Mouse (Mus musculus): ENCODE results near the gene Cdcp2.

The Cdcp2 gene

DNA sequence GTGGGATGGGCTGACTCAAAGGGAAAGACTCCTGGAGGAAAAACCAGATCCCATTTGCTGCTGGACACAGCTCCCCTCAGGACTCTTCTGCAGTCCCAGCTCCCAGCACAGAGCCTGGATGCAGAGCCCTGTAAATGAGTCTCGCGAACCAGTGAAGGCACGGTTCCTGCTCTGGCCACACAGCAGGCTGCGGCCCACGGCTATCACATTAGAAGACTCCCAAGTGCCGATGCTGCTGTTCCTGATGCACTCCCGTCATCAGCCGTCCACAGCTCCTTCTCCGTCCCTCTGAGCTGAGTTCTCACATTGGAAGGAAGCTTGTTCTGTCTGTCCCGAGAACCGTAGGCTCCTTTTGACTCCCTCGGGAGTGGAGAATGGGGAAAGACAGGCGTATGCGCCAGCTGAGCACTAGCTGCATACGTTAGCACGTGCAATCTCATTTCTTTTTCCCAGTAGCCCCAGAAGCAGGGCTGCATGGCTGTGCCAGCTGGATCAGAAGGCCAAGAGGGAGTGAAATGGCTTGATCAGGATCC is at the start of gene Cdcp2:
Gene Cdcp2, plus strand, starts transcription at position 51 of the 533 bp plus-strand sequence.
- no peak for DNase-seq (ENCODE audit: low spot score in 2 of 2)

DNA sequence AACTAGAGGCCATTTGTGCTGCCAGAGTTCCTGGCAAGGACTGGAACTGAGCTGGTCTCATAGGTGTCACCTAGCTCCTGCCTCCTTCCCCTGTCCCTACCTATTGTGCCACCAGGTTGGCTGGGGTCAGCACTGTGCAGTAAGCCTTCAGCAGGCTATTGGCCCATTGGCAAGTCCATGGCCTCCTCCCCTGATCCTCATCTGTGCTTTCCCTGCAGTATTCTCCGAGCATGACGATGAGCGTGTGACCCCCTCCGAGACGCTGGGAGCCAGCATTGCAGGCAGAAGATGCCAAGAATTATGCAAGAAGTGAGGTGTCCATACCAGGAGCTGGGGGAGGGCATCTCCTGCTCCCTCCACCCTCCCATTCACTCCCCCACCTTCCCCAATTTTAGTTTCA is 48.9 kb upstream of the Cdcp2 start:
- no peak for DNase-seq (ENCODE audit: low spot score in 2 of 2)

DNA sequence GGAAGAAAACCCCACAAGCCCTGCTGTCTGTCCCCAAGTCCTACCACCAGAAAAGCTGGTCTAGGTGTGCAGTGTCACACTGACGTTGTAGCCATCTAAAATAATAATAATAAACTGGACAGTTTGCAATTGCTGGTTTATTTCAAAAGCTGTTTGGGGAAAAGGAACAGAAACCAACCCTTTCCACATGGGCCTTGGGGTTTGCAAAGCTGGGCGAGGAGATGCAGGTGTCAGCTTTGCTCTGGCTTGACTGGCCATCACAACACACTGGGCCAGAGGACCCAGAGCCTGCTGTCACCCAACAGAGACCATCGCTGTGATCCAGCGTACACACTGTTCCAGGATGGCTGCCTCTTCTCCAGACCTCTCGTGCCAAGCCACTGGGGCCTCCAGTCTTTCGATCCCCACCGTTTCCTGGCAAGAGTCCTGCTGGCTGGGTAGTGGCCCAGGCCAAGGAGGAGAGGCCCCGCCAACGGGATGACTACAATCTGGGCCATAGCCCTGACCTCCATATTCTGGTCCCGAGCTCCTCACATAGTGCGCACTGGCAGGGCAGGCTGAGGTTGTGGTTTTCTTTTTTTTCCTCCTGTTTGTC is 48.0 kb upstream of the Cdcp2 start:
- peak; percentile 47 to 83 for DNase-seq (ENCODE audit: low spot score in 2 of 2)

DNA sequence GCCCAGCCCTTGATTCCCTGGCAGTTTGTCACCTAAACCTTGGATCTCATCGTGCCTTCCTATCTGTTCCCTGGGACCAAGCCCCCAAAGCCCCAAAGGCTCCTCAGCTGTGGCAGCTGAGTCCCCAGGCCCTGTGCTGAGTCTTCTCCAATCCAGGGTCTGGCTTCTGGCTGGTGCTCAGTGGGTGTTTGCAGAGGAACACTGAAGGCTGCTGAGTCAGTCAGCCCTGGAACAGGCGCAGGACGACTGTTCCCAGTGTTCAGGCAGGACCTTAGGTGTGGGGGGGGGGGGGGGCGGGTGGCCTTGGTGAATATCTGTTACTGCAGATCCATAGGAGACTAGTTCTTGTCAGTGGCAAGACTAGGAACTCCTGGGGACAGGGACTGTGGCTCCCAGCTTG is 44.8 kb upstream of the Cdcp2 start:
- no peak for DNase-seq (ENCODE audit: low spot score in 2 of 2)

DNA sequence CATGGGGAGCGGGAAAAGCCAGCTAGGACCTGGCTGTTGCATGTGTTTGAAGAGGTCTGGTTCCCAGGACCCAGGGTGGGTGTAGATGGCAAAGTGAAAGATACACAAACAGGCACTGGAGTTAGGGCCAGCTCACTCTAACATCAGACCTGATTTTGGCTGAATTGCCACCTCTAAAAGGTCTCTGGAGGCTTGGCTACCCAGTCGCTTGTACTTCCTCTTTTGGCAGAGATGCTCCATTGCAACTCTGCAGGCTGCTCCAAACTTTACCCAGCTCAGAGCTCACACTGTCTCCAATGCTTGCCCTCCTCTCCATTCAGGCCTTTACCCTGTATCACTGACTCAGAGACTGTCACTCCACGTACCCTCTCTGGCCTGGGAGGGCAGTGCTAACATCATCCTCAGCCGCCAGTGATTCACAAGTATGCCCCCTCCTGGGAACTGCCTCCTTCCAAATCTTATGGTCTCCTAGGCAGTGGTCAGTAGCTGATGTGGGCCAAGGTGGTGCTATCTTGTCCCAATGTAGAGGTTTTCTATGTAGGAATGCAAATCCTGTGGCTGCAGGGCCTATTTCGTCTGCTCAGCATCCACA is 43.6 kb upstream of the Cdcp2 start:
- no peak for DNase-seq (ENCODE audit: low spot score in 2 of 2)

DNA sequence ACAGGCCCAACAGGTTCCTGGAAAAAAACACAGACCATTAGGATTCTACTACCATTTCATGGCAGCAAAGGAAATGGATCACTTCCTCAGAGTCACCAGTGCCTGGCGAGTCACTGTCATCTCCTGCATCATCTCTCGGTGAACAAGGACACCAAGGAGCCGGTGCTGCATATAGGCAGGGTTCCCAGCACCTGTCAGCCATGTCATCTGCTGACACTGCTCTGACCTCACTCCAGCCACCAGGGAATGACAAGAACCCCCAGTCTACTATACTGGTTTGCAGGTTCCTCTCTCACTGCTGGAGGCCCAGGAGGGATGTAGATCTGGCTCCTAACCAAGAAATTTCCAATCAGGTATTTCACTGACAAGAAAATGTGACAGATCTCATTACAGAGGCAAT is 40.6 kb upstream of the Cdcp2 start:
- DNase-seq (ENCODE audit: low spot score in 2 of 2) = no peak

DNA sequence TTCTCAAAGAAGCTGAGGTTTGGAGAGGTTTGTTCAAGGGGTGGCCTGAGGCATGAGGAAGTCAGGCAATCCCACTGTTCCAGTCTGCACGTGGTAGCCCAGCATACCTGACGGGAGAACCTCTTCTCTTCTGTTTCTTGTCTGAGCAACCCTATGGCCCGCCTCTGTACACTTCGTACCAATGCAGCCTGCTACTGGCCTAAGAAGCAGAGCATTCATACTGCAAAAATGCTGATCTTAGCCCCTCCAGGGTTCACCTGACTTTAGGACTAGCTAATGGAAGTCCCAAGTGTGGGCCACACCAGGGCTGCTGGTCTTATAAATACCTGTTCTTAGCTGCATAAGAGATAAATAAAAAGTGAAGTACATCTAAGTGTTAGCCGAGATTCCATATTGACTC is 38.3 kb upstream of the Cdcp2 start:
- DNase-seq (ENCODE audit: low spot score in 2 of 2) = no peak

DNA sequence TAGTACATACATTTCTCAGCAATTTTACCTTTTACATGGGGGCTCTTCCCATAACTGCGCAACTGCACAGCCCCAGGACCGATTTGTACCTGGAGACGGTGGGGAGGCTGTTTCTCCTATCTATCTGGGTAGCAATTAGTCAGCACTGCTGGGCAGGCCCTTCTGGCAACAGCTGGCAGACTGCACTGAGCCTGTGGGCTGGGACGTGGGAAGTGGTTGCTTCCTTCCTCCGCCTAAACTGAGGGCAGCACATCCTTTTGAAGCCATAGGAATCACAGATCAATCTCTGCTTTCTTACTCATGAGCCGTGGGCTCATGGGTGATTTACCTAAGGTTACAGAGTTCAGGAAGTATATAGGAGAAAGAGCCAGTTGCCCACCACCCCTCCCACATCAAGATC is 37.9 kb upstream of the Cdcp2 start:
- DNase-seq (ENCODE audit: low spot score in 2 of 2) = no peak

DNA sequence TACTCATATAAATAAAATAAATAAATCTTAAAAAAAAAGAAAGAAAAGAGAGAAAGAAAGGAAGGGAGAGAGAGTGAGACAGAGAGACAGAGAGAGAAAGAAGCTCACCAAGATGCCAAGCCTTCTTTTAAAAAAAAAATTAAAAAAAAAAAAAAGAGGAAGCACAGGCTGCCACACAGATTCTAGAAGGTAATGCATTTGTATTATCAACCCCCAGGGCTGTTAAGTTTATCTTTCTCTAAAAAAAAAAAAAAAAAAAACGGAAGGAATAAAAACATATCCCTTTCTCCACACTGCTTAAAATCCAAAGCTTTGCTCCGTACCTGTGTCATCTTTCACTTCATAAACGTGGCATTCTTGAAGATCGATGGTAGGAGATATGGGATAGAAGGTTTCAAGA is 35.1 kb upstream of the Cdcp2 start:
- no peak for DNase-seq (ENCODE audit: low spot score in 2 of 2)

DNA sequence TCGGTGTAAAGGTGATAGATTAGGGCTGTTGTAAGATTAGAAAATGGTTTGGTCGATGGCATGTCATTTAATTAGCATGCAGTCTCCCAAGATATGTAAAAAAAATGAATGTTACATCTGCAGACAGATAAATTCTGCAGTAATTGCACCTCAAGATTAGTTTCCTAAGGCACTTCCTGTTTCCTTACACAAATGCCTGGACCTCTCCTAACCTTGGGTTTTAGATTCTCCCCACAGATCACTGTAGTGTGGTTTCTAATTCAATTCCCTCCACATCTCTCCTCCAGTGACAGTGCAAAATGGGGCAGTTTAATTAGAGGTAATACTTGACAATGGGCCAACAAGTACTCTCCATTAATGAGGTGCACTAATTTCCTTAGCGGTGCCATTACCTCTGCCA is 33.5 kb upstream of the Cdcp2 start:
- no peak for DNase-seq (ENCODE audit: low spot score in 2 of 2)

DNA sequence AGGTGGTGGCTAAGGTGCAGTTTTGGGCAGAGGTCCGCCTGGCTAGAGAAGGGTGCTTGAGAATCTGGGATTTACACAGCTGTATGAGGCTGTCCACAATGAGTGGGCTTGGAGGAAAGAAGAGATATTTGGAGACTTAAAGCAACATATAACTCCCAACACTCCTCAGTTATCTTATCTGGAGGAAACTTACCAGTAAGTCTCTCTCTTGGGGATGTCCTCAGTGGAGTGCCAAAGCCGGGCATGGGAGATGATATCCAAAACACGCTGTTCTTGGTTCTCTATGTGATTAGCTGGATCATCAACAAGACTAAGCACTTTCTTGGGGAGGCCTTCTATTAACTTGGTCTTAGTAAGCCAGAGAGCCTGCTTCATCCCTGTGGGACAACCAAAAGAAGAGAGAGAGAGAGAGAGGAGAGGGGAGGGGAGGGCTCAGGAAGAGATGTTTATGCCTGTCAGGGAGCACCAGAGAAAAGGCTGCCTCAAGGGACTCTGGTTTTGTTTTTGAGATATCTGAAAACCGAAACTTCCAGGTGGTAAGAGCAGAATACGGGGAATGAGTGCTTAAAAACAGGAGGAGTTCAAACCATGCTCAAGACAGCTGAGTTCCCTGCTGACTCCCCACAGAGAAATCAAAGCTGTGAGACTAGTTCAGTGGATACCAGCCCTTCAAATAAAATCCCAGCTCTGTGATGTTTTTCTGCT is 32.1 kb upstream of the Cdcp2 start:
- no peak for DNase-seq (ENCODE audit: low spot score in 2 of 2)

DNA sequence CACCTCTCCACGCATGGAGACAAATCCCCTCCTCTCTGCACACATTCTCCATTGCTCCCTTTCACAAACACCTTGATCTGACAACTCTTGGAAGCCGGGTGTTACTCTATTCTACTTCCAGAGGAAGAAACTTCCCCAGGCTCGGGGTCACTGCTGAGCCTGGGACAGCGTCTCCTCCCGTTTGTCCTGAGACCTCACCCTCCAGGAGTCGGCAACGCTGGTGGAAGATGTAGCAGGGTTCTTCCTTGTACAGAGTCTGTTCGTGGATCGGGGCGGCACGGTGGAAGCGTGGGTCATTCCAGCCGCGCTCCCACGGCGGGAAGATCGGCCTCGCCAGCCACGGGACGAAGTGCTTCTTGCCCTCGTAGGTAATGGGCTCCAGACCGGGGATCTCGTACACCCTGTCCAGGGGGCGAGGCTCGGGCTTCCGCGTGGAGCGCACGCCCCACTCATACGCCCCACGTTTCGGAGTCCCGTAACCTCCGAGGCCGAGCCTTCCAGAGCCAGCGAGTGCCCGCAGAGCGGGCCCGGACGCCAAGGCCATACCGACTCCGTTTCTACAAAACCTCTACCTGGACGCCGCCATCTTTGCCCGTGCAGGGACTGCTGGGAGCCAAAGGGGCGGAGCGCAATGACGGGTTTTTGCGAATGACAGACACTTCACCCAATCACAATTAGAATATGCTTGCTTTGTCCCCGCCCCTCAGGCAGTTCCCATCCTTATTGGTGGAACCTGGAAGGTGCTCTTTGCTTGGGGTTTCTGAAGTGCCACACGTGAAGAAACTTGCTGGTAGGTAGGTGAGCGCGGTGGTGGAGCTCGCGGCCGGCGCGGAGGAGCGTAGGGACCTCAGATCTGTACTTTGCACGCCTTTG is 30.2 kb upstream of the Cdcp2 start, which contains the start of the genes Mrpl37 and Cyb5rl:
Gene Mrpl37, minus strand, starts transcription at position 617 of the 873 bp plus-strand sequence.
Gene Cyb5rl, plus strand, starts transcription at position 737 of the 873 bp plus-strand sequence.
- DNase-seq (ENCODE audit: low spot score in 2 of 2) = peak; percentile 87 to 96

DNA sequence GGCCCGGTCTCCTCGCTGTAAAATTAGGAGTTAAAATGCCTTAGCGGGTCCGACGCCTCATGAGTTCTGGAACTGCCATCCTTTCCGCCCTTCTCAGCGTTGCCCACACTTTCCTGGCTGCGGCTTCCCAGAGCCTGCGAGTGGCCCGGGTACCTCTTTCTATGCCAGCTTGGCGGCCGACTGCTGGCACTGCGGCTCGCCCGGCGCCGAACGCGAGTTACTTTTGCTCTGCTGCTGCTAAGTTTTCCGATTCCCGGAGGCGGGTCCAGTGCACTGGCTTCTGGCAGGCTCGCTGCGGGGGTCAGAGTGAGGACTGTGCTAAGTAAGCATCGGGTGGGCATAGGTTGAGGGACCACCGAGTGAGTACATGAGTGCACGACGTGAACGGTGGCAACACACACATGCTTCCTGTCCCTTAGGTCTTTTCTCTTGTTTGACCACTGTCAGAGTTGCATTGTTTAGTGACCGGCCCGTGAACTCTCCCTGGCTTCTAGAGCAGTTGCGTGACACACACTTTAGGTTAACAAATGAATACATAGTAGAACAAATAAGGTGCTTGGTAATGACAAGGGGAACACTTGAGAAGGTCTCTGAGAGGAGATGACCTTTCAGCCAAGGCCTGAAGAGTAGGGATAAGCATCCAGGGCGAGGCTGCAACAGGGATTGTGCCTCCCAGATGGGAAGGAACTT is 29.4 kb upstream of the Cdcp2 start:
- DNase-seq (ENCODE audit: low spot score in 2 of 2) = peak in 1 of 2 experiments; percentile 42

DNA sequence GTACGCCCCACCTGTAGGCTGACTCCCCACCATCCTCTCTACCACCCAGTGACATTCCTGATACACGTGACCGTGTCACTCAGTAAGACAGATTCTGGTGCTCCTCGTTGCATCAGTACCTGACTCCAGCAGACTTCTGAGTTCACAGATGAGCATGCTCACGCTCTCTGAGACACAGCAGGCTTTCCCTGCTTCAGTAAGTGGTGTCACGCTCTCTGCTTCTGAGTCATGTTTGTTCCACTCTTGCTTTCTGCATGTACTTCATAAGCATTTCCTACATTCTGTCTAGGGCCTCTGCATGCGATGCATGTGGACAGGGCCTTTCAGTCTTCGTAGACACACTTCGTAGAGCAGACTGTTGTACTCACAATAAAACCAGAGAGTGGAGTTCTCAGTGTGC is 24.3 kb upstream of the Cdcp2 start:
- no peak for DNase-seq (ENCODE audit: low spot score in 2 of 2)

DNA sequence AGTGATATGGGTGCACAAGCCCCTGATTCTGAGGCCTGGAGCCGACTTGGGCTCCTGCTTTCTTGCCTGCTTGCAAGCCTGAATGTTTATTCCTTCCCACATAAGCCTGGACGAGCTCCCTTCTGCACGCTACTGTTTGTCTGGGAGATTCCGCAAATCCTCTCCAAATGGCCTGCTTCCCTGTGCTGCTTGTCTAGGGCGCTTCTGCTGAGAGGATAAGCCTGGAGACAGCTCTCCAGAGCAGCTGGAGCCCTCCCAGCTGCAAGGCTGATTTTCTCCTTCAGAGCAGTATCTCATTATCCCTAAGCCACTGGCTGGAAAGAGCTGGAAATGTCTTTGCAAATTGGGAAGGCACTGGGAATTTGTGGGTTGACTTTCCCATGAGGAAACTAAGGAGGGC is 21.2 kb upstream of the Cdcp2 start:
- DNase-seq (ENCODE audit: low spot score in 2 of 2) = no peak

DNA sequence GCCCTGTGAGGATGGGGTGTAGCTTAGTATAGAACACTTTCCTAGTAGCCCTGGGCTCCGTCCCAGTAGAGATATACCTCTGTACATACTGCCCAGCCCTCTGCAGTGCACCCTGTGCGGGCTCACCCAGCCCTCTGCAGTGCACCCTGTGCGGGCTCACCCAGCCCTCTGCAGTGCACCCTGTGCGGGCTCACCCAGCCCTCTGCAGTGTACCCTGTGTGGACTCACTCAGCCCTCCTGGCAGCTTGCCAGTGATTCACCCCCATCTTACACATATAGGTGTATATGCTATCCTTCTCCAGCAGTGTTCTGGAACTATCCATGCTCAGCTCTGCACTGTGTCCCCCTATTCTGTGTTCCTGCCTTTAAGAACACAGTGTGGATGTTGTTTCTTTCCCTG is 17.8 kb upstream of the Cdcp2 start:
- DNase-seq (ENCODE audit: low spot score in 2 of 2) = no peak

DNA sequence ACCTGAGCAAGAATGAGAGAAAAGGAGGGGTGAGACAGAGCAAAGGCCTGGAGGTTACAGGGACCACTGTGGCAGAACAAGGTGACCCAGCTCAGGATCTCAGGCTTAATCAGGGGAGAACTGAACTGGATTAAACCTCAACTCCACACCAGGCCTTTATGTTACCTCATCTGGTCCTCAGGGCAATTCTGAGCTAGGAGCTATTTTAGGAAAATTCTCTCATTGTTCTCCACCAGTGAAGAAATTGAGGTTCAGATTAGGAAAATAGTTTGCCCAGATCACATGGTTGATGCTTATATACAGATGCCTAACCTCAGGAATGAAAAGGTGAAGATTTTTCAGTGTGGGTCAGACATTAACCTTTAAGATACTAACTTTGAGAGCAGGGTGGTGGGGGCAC is 17.0 kb upstream of the Cdcp2 start:
- no peak for DNase-seq (ENCODE audit: low spot score in 2 of 2)

DNA sequence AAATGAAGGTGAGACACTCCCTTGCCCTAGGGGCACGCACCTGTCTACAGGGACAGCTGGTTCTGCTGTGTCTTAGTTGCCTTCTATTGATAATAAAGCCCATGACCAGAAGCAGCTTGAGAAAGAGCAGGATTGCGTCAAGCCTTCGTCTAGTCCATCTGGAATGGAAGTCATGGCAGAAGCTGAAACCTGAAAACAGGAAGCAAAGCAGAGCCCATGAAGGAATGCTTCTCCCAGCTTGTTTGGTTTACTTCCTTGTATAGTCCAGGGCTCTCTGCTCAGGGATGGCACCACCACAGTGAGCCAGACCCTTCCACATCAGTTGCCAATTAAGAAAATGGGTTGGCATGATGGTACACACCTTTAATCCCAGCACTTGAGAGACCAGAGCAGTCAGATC is 14.5 kb upstream of the Cdcp2 start:
- no peak for DNase-seq (ENCODE audit: low spot score in 2 of 2)

DNA sequence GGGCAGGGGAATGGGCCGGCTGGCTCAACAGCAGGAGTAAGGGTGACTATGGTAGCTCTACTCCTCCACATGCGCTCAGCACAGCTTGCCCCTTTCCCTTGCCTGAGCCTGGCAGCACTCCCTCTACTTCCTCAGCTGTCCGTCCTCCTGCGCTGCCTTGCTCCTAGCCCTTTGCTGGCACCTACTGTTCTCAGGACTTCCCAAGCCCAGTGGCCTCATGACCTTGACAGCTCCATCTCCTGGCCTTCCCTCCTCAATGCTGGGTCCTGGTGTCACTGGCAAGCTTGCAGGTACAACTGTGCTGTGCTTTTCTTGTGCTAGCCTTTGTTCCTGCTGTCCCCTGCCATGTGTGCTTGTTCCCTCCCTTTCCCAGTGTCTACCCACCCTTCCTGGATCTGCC is 13.6 kb upstream of the Cdcp2 start:
- DNase-seq (ENCODE audit: low spot score in 2 of 2) = no peak

DNA sequence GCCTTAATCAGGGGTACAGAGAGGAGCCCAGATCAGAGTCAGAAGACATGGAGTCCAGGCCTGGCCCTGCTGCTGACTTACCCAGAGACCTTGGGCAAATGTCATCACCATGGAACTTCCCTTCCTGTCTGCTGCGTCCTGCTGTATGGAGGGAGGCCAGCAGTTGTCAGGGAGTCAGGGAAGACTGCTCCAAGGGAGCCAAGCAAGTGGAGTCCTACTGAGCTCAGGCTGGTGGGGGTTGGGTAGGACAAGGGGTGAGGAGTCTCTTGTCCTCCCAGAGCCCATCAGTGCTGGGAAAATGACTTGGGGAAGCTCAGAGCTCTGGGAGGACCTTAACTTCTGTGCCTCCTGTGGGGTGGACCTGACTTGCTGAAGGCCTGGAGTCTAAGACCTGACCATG is 12.3 kb upstream of the Cdcp2 start:
- no peak for DNase-seq (ENCODE audit: low spot score in 2 of 2)

DNA sequence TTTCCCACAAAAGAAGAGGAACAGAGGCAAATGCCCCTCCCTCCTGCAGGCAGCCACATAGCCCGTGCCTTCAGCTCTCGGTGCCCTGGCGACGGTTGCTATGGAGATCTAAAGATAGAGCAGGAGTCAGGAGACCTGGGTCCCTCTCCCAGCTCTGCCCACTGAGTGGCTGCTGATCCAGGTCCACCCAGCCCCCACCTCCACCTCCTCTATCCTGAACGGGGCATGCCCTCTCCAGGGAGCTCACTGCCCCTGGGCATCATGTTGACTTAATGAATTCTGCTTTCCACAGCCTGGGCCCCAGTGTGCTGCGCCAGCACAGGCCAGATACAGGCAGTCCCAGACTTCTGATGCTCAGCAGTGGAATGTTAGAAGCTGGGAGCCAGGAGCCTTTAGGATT is 11.8 kb upstream of the Cdcp2 start:
- peak in 1 of 2 experiments; percentile 48 for DNase-seq (ENCODE audit: low spot score in 2 of 2)

Measured in cerebellum, postnatal 4 days (tissue).